11 mouse cellular contexts compared by ENCODE assay signal in the genomic region with DNA sequence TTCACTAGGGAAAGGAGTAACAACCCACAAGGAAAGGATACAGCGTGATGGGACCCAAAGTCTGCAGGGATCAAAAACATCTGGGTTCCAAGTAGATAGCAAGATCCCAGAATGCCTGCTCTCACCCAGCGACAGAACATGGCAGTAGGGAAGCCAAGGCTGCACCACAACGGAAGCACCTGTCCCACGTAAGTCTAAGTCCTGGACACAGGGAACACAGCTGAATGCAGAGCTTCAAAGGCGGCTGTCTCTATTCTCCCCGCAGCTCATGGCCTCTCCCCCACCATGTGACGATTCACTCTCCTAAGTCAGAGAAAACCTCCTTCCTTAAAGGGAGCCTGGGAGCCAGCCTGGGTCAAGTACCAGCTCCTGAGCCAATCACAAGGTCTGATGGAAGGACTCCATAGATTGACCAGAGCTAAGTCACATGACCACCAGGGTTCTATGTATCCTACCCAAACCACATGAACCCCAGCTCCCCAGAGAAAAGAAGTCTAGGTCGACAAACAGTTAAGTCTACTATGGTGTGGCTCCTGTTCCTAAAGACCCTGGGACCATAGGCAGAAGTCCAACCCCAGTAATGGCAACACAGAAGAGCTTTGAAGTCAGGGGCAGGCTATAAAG. TPM values are rescaled to one million over a fixed set of nuclear protein-coding genes. Genes with fewer than 3 reads are reported as not detected.
A peak's percentile ranks its signal among the peaks of the same experiment; 100 is the strongest.
DNase-seq lines count a peak whose midpoint lies in the region; ATAC-seq lines count a peak whose summit lies in the region.
"Had no signal": no experiment of that assay in that cellular context is flagged by ENCODE, and none has a peak within 500 bp of the region (broad histone marks: within the 10 kb centered on the region; RNA-seq: fewer than 3 reads in every experiment).

No protein-coding gene starts in this region.

- peaks cover 11% of the 10 kb centered on the region; the same call in 1 of the 2 replicates for H3K4me1 ChIP-seq in forebrain, embryonic 15.5 days
- no peaks in the 10 kb centered on the region for H3K4me1 ChIP-seq in forebrain, embryonic 11.5 days (replicated peaks; ENCODE audit: control insufficient read depth, insufficient read depth, low read length)
- H3K4me1 ChIP-seq in intestine, embryonic 15.5 days (replicated peaks) = peaks cover 12% of the 10 kb centered on the region
- H3K4me1 ChIP-seq in intestine, embryonic 16.5 days (ENCODE audit: control insufficient read depth, insufficient read depth, low read length) = peaks cover 23% of the 10 kb centered on the region
- no peaks in the 10 kb centered on the region for H3K4me1 ChIP-seq in midbrain, embryonic 14.5 days (ENCODE audit: control insufficient read depth, insufficient read depth, low read length)
- H3K4me1 ChIP-seq in midbrain, embryonic 16.5 days (ENCODE audit: control insufficient read depth, insufficient read depth, low read length) = 0 out of 2 replicates have a peak, but pooled peaks cover 3% of the 10 kb centered on the region

- H3K27me3 ChIP-seq in forebrain, embryonic 15.5 days = no peaks in the 10 kb centered on the region
- no peaks in the 10 kb centered on the region for H3K27me3 ChIP-seq in forebrain, embryonic 11.5 days (ENCODE audit: control insufficient read depth, insufficient read depth, low read length)
- H3K27me3 ChIP-seq in intestine, embryonic 15.5 days (replicated peaks) = no peaks in the 10 kb centered on the region
- no peaks in the 10 kb centered on the region for H3K27me3 ChIP-seq in intestine, embryonic 16.5 days (replicated peaks; ENCODE audit: control insufficient read depth, insufficient read depth, low read length)
- no peaks in the 10 kb centered on the region for H3K27me3 ChIP-seq in midbrain, embryonic 14.5 days (ENCODE audit: control insufficient read depth, insufficient read depth, low read length)
- no peaks in the 10 kb centered on the region for H3K27me3 ChIP-seq in midbrain, embryonic 16.5 days (ENCODE audit: control insufficient read depth, insufficient read depth, low read depth, low read length)

- no peak for DNase-seq in forebrain, embryonic 11.5 days (ENCODE audit: low spot score)
- DNase-seq in midbrain, embryonic 14.5 days = no peak
- DNase-seq in left cerebral cortex, postnatal 10 days (ENCODE audit: extremely low spot score in 1 of 2, low spot score in 2 of 2) = no peak
- DNase-seq in thymus, postnatal 14 days = no peak
- DNase-seq: B cell, adult 2 months; embryo, embryonic 11 days had no signal

- no peaks in the 10 kb centered on the region for H3K9me3 ChIP-seq in forebrain, embryonic 15.5 days
- no peaks in the 10 kb centered on the region for H3K9me3 ChIP-seq in forebrain, embryonic 11.5 days (ENCODE audit: control insufficient read depth, low read length)
- no peaks in the 10 kb centered on the region for H3K9me3 ChIP-seq in intestine, embryonic 15.5 days
- H3K9me3 ChIP-seq in intestine, embryonic 16.5 days (ENCODE audit: control insufficient read depth, low read length) = no peaks in the 10 kb centered on the region
- H3K9me3 ChIP-seq in midbrain, embryonic 14.5 days (ENCODE audit: control insufficient read depth, low read length) = 0 out of 2 replicates have a peak, but pooled peaks cover 6% of the 10 kb centered on the region
- no peaks in the 10 kb centered on the region for H3K9me3 ChIP-seq in midbrain, embryonic 16.5 days (replicated peaks; ENCODE audit: control insufficient read depth, low read length, poor library complexity, severe bottlenecking)

- WGBS in forebrain, embryonic 15.5 days = 86% methylated on average over 8 of the region's 8 CpGs
- WGBS in forebrain, embryonic 11.5 days = 87% methylated on average over 8 of the region's 8 CpGs
- WGBS in intestine, embryonic 15.5 days = 85% methylated on average over 8 of the region's 8 CpGs
- 90% methylated on average over 8 of the region's 8 CpGs for WGBS in intestine, embryonic 16.5 days
- WGBS in midbrain, embryonic 14.5 days = 85% methylated on average over 8 of the region's 8 CpGs
- 81% methylated on average over 8 of the region's 8 CpGs for WGBS in midbrain, embryonic 16.5 days

- ATAC-seq in forebrain, embryonic 15.5 days (replicated peaks) = peak; percentile 26; the same call in 1 of the 2 replicates
- no peak for ATAC-seq in forebrain, embryonic 11.5 days (replicated peaks; ENCODE audit: low FRiP score)
- ATAC-seq in intestine, embryonic 15.5 days = no peak
- no peak for ATAC-seq in intestine, embryonic 16.5 days
- 0 out of 2 replicates have a peak, but pooled peaks have one; percentile 24 for ATAC-seq in midbrain, embryonic 14.5 days (ENCODE audit: low FRiP score, low TSS enrichment)
- no peak for ATAC-seq in midbrain, embryonic 16.5 days
- ATAC-seq: activated CD4-positive, CD25-positive, alpha-beta regulatory T cell, adult 4 months had no signal

- H3K9ac ChIP-seq in forebrain, embryonic 15.5 days (replicated peaks) = no peak overlapping the region
- no peak overlapping the region for H3K9ac ChIP-seq in forebrain, embryonic 11.5 days (ENCODE audit: low read length)
- no peak overlapping the region for H3K9ac ChIP-seq in intestine, embryonic 15.5 days
- no peak overlapping the region for H3K9ac ChIP-seq in intestine, embryonic 16.5 days (ENCODE audit: low read depth, low read length)
- H3K9ac ChIP-seq in midbrain, embryonic 14.5 days (replicated peaks; ENCODE audit: low read length) = no peak overlapping the region
- no peak overlapping the region for H3K9ac ChIP-seq in midbrain, embryonic 16.5 days (ENCODE audit: low read depth, low read length)

- no peak overlapping the region for H3K4me2 ChIP-seq in forebrain, embryonic 15.5 days (replicated peaks)
- H3K4me2 ChIP-seq in forebrain, embryonic 11.5 days (ENCODE audit: low read depth, low read length, severe bottlenecking) = no peak overlapping the region
- no peak overlapping the region for H3K4me2 ChIP-seq in intestine, embryonic 15.5 days (replicated peaks)
- no peak overlapping the region for H3K4me2 ChIP-seq in intestine, embryonic 16.5 days (ENCODE audit: low read depth, low read length)
- no peak overlapping the region for H3K4me2 ChIP-seq in midbrain, embryonic 14.5 days (ENCODE audit: low read length)
- no peak overlapping the region for H3K4me2 ChIP-seq in midbrain, embryonic 16.5 days (ENCODE audit: low read length)

- H3K4me3 ChIP-seq in forebrain, embryonic 15.5 days = no peak overlapping the region
- H3K4me3 ChIP-seq in forebrain, embryonic 11.5 days (ENCODE audit: low read depth, low read length) = no peak overlapping the region
- no peak overlapping the region for H3K4me3 ChIP-seq in intestine, embryonic 15.5 days (replicated peaks)
- H3K4me3 ChIP-seq in intestine, embryonic 16.5 days (ENCODE audit: low read length) = no peak overlapping the region
- H3K4me3 ChIP-seq in midbrain, embryonic 14.5 days (replicated peaks; ENCODE audit: low read depth, low read length) = no peak overlapping the region
- no peak overlapping the region for H3K4me3 ChIP-seq in midbrain, embryonic 16.5 days (ENCODE audit: low read depth, low read length)

- intact Hi-C loops in left cerebral cortex, postnatal 10 days (cut with DNase I) = no loop called here

- no peaks in the 10 kb centered on the region for H3K36me3 ChIP-seq in forebrain, embryonic 15.5 days
- no peaks in the 10 kb centered on the region for H3K36me3 ChIP-seq in forebrain, embryonic 11.5 days (ENCODE audit: control insufficient read depth, insufficient read depth, low read length)
- H3K36me3 ChIP-seq in intestine, embryonic 15.5 days = no peaks in the 10 kb centered on the region
- H3K36me3 ChIP-seq in intestine, embryonic 16.5 days (ENCODE audit: control insufficient read depth, insufficient read depth, low read length) = no peaks in the 10 kb centered on the region
- no peaks in the 10 kb centered on the region for H3K36me3 ChIP-seq in midbrain, embryonic 14.5 days (ENCODE audit: control insufficient read depth, insufficient read depth, low read length)
- H3K36me3 ChIP-seq in midbrain, embryonic 16.5 days (ENCODE audit: control insufficient read depth, insufficient read depth, low read length) = no peaks in the 10 kb centered on the region

- no peak overlapping the region for H3K27ac ChIP-seq in forebrain, embryonic 15.5 days (replicated peaks)
- no peak overlapping the region for H3K27ac ChIP-seq in forebrain, embryonic 11.5 days (ENCODE audit: low read depth, low read length)
- 0 out of 2 replicates have a peak overlapping the region, but pooled peaks have one; percentile 13 for H3K27ac ChIP-seq in intestine, embryonic 15.5 days
- no peak overlapping the region for H3K27ac ChIP-seq in intestine, embryonic 16.5 days (ENCODE audit: low read length)
- H3K27ac ChIP-seq in midbrain, embryonic 14.5 days (replicated peaks; ENCODE audit: low read depth, low read length) = no peak overlapping the region; the same call in 1 of the 2 replicates
- no peak overlapping the region for H3K27ac ChIP-seq in midbrain, embryonic 16.5 days (ENCODE audit: low read length)

RNA-seq across cellular contexts. Expression of gene Tec, which starts 11.9 kb away (rescaled TPM):
- 3.5 and 3.7 TPM in 2 replicates for polyA plus RNA-seq in forebrain, embryonic 15.5 days (2015; fragmentation: Nextera tagmentation; extraction: Ambion mirVana)
- 2.9 and 3.0 TPM in 2 replicates for polyA plus RNA-seq in forebrain, embryonic 11.5 days (2014; fragmentation: Nextera tagmentation; extraction: Ambion mirVana)
- 12.8 and 13.0 TPM in 2 replicates for polyA plus RNA-seq in intestine, embryonic 15.5 days (2015; fragmentation: Nextera tagmentation; extraction: Ambion mirVana)
- polyA plus RNA-seq in intestine, embryonic 16.5 days (2015; fragmentation: Nextera tagmentation; extraction: Ambion mirVana) = 14.9 and 15.0 TPM in 2 replicates
- polyA plus RNA-seq in midbrain, embryonic 14.5 days (2014; fragmentation: Nextera tagmentation; extraction: Ambion mirVana) = 1.6 and 5.3 TPM in 2 replicates
- 4.6 and 5.4 TPM in 2 replicates for polyA plus RNA-seq in midbrain, embryonic 16.5 days (2015; fragmentation: Nextera tagmentation; extraction: Ambion mirVana)
- 10 to 100 TPM in 1 of 2 experiments, 1 to 10 TPM in 1; 7.3 to 12.4 TPM for total RNA-seq in left cerebral cortex, postnatal 10 days (2021)

RNA-seq across cellular contexts. Expression of gene Slain2, which starts 57.7 kb away (rescaled TPM):
- 17.9 and 18.4 TPM in 2 replicates for polyA plus RNA-seq in forebrain, embryonic 15.5 days (2015; fragmentation: Nextera tagmentation; extraction: Ambion mirVana)
- 22.8 and 24.9 TPM in 2 replicates for polyA plus RNA-seq in forebrain, embryonic 11.5 days (2014; fragmentation: Nextera tagmentation; extraction: Ambion mirVana)
- polyA plus RNA-seq in intestine, embryonic 15.5 days (2015; fragmentation: Nextera tagmentation; extraction: Ambion mirVana) = 11.9 and 12.9 TPM in 2 replicates
- 7.8 and 9.1 TPM in 2 replicates for polyA plus RNA-seq in intestine, embryonic 16.5 days (2015; fragmentation: Nextera tagmentation; extraction: Ambion mirVana)
- 20.2 and 25.9 TPM in 2 replicates for polyA plus RNA-seq in midbrain, embryonic 14.5 days (2014; fragmentation: Nextera tagmentation; extraction: Ambion mirVana)
- 15.1 and 15.2 TPM in 2 replicates for polyA plus RNA-seq in midbrain, embryonic 16.5 days (2015; fragmentation: Nextera tagmentation; extraction: Ambion mirVana)
- 10 to 100 TPM; 38.0 to 39.7 TPM for total RNA-seq in left cerebral cortex, postnatal 10 days (2021)

Comparison
In these comparisons a context has a peak if more than half of its experiments do, and no peak if none do; other contexts are left out.
1. ATAC-seq: peak in forebrain, embryonic 15.5 days (single experiment) and midbrain, embryonic 14.5 days (single experiment); none in forebrain, embryonic 11.5 days (single experiment), intestine, embryonic 15.5 days (single experiment), intestine, embryonic 16.5 days (single experiment) and midbrain, embryonic 16.5 days (single experiment).